Mouse (Mus musculus) kidney, adult 2 months (tissue): ENCODE measurements at regions not wholly inside any gene's neighbourhood (a gene's known extent, or its start where the extent isn't known, plus 50 kb on each side); places are given as distances from the start of the nearest gene placed in this dataset.

Experiments used
- CTCF ChIP-seq: fragments of 200-500 bp; conservative IDR thresholded peaks from 2 replicates; pipeline ENCODE4 v1.5.1; 2011; ENCODE audit warnings: low read depth, mild to moderate bottlenecking, control low read depth, low read length, moderate library complexity, mixed read lengths; ENCODE audit not compliant: insufficient read depth, insufficient read length
- POLR2A ChIP-seq: fragments of 200-500 bp; IDR thresholded peaks from one replicate; pipeline ENCODE4 v1.6.1; 2011; ENCODE audit warnings: low read depth, low read length, control low read depth

DNA sequence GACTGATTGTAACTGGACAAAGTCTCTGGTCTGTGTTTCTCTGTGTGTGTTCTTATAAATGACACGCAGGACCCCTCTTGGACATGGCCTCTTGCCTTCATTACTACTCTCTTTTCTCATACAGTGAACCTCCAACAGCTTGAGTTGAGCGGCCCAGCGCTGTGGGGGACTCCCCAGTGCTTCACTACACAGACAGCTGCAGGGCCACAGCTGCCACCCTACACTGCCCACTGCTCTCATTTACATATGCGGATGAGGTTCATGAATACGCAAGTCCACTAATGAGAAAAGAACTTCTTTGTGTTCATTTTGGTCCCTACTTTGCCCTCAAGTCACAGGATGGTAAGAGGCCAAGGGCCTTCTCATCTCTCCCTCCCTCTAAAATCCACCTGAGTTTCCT lies 183.4 kb upstream of the Bcl6 start:
- TF ChIP-seq CTCF (no peak), POLR2A (no peak)
